Mouse (Mus musculus) heart, postnatal 10 days (tissue): Measurements from ENCODE around the gene Gm20388. TPM values are rescaled to one million over a fixed set of nuclear protein-coding genes. Genes with fewer than 3 reads are reported as not detected.

Experiments
- DNase-seq, 2 experiments: peaks; one replicate each; pipeline ENCODE4 v3.0.0; 2021
- intact Hi-C: fragments of 180-260 bp; cut with DNase I; formaldehyde crosslinking; loops from one replicate; pipeline ENCODE4 v1.15.1; 2025
- total RNA-seq, 2 experiments: library from RNA; stranded (reverse); gene quantifications; 2 replicates each; pipeline ENCODE4 v1.2.3; 2021

Gene Gm20388
- total RNA-seq, 2 experiments from 2014 or later: 2.0 to 2.2 TPM

- DNase-seq: no peak
- intact Hi-C loops: loop anchor here (5.0 kb wide), 1 partner anchor 430 kb away; the partner anchor contains the start of gene Fam92b
These were observed 696.8 kb downstream of the Gm20388 start for GRCm38 (mm10) chr8:120607460-120607859.

GRCm38 (mm10) chr8:120607885-120608284 lies 697.2 kb downstream of the Gm20388 start:
- peak; percentile 72 to 87 for DNase-seq
- intact Hi-C loops: loop anchor here (5.0 kb wide), 1 partner anchor 431 kb away; the partner anchor contains the start of gene Fam92b

GRCm38 (mm10) chr8:120610824-120611223 lies 700.2 kb downstream of the Gm20388 start:
- intact Hi-C loops: no loop called here
- no peak for DNase-seq

GRCm38 (mm10) chr8:120614491-120614890 lies 703.9 kb downstream of the Gm20388 start:
- no peak for DNase-seq
- intact Hi-C loops: no loop called here

GRCm38 (mm10) chr8:120616663-120617626 lies 706.3 kb downstream of the Gm20388 start:
- intact Hi-C loops: no loop called here

GRCm38 (mm10) chr8:120618110-120618509 lies 707.5 kb downstream of the Gm20388 start:
- peak; percentile 76 to 88 for DNase-seq
- intact Hi-C loops: no loop called here

More at GRCm38 (mm10) chr8:120616663-120617626, 706.3 kb downstream of the Gm20388 start:
- no peak for DNase-seq

GRCm38 (mm10) chr8:120619235-120620180 lies 708.9 kb downstream of the Gm20388 start:
- peak; percentile 59 to 68 for DNase-seq
- intact Hi-C loops: no loop called here

GRCm38 (mm10) chr8:120620441-120620840 lies 709.8 kb downstream of the Gm20388 start:
- DNase-seq: no peak

GRCm38 (mm10) chr8:120622161-120622560 lies 711.5 kb downstream of the Gm20388 start:
- intact Hi-C loops: no loop called here
- DNase-seq: no peak

More at GRCm38 (mm10) chr8:120620441-120620840, 709.8 kb downstream of the Gm20388 start:
- intact Hi-C loops: no loop called here

GRCm38 (mm10) chr8:120623608-120624007 lies 713.0 kb downstream of the Gm20388 start:
- no peak for DNase-seq
- intact Hi-C loops: no loop called here

GRCm38 (mm10) chr8:120626461-120626860 lies 715.8 kb downstream of the Gm20388 start:
- DNase-seq: no peak
- intact Hi-C loops: no loop called here

- DNase-seq: no peak
- intact Hi-C loops: no loop called here
These were observed 716.7 kb downstream of the Gm20388 start for GRCm38 (mm10) chr8:120627298-120627697.

GRCm38 (mm10) chr8:120630031-120630430 lies 719.4 kb downstream of the Gm20388 start:
- no peak for DNase-seq
- intact Hi-C loops: no loop called here

- intact Hi-C loops: no loop called here
- DNase-seq: no peak
These were observed 720.2 kb downstream of the Gm20388 start for GRCm38 (mm10) chr8:120630848-120631247.

GRCm38 (mm10) chr8:120631441-120632375 lies 721.1 kb downstream of the Gm20388 start:
- intact Hi-C loops: no loop called here
- DNase-seq: peak; percentile 34 to 47

- DNase-seq: no peak
- intact Hi-C loops: no loop called here
These were observed 722.5 kb downstream of the Gm20388 start for GRCm38 (mm10) chr8:120632969-120633664.

- peak; percentile 28 to 47 for DNase-seq
- intact Hi-C loops: no loop called here
These were observed 723.1 kb downstream of the Gm20388 start for GRCm38 (mm10) chr8:120633665-120634271.

GRCm38 (mm10) chr8:120634329-120634839 lies 723.7 kb downstream of the Gm20388 start:
- intact Hi-C loops: no loop called here
- peak; percentile 80 to 82 for DNase-seq
